Mouse (Mus musculus) telencephalon, adult 2 months (tissue): ENCODE measurements at regions not wholly inside any gene's neighbourhood (a gene's known extent, or its start where the extent isn't known, plus 50 kb on each side); places are given as distances from the start of the nearest gene placed in this dataset.

ENCODE experiments used
- DNase-seq: peaks from one replicate; pipeline ENCODE4 v3.0.0-alpha.2; 2011; ENCODE audit warnings: low read depth, low spot score

DNA sequence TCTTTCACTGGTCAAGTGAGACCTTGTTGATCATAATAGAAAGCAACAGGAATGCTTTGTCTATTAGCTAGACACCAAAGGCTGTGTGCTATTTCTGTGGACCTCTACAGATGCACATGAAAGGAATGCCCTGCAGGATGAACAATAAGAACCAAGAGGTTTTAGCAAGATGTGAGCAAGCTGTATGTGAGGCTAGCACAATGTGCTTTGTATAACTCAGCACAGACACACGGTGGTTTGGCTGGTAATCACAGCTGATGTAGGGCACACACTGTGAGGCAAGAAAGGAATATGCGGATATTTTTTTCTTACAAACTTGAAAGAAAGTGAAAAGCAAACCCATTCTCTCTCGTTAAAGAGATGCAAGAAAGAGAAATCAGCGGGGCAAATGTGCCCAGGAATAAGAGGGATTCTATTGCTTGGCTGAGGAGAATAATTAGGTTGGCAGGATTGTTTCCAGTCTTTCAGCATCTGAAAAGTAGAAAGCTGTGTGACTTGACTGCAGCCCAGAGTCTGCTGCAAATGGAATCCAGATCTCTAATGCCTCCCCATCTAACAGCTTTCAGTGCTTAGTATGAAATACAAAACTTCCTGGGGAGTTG, 2476.1 kb upstream of the Gm6569 start:
- DNase-seq: no peak

DNA sequence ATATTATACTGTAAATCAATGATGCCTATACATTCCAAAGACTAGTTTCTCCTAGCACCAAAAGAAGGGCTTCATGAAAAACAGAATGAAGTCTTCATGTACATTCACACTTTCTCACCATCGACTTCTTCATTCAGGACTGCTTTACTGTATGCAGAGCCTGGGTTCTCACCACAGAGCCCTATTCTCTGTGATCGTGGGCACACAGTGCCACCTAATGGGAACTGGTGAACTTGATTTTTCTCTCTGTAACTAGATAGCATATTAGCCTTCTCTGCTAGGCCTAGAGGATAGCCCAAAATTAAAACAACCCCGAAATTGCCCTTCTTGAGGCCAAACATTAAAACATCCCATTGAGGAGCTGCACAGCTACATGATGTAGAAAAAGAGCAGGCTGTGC, 2458.6 kb upstream of the Gm6569 start:
- no peak for DNase-seq
